31 mouse cellular contexts compared by ENCODE assay signal in the genomic region with DNA sequence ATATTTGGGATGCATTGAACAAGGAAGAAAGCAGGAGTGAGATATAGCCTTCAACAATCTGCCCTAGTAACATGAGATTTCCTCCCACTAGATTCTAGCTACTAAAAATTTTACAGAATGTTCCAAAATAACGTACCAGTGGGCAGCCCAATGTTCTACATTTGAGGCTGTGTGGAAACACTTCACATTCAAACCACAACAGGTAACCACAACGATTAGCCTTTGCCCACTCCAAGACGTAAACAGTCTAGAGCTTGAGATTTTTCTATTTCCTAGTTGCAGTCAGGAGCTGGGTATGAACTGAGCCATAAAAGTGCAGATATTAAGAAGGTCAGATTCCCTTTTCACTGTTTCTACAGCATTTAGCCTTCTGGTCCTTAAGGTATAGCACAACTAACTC. TPM values are rescaled to one million over a fixed set of nuclear protein-coding genes. Genes with fewer than 3 reads are reported as not detected.
A peak's percentile ranks its signal among the peaks of the same experiment; 100 is the strongest.
DNase-seq lines count a peak whose midpoint lies in the region; ATAC-seq lines count a peak whose summit lies in the region.
"Had no signal": no experiment of that assay in that cellular context is flagged by ENCODE, and none has a peak within 500 bp of the region (broad histone marks: within the 10 kb centered on the region; RNA-seq: fewer than 3 reads in every experiment).

No protein-coding gene starts in this region.

- ATAC-seq in heart, embryonic 12.5 days (ENCODE audit: insufficient number of reproducible peaks, low FRiP score), result no peak
- peak; percentile 57 for ATAC-seq in CD4-positive, CD25-positive, alpha-beta regulatory T cell, adult 4 months
- ATAC-seq in hematopoietic stem cell, adult 5-6 weeks (replicated peaks in 1 of 2; ENCODE audit: insufficient read depth in 1 of 2, low FRiP score in 2 of 2, low TSS enrichment in 1 of 2, low read depth in 1 of 2, poor library complexity in 2 of 2, severe bottlenecking in 2 of 2), result peak; percentile 51 to 82
- ATAC-seq: forebrain, embryonic 14.5 days; hindbrain, embryonic 16.5 days; midbrain, embryonic 15.5 days had no signal

- H3K4me2 ChIP-seq in heart, embryonic 12.5 days, result no peak overlapping the region
- H3K4me2 ChIP-seq: limb, embryonic 15.5 days; lung, embryonic 14.5 days; midbrain, embryonic 15.5 days; neural tube, embryonic 13.5 days had no signal

- H3K4me3 ChIP-seq in heart, embryonic 12.5 days, result no peak overlapping the region
- H3K4me3 ChIP-seq: heart, adult 2 months; hindbrain, embryonic 10.5 days; left cerebral cortex, adult 2 months; limb, embryonic 15.5 days; midbrain, embryonic 15.5 days; myocyte; neural tube, embryonic 13.5 days had no signal

- peaks cover 4% of the 10 kb centered on the region for H3K9me3 ChIP-seq in heart, embryonic 12.5 days (replicated peaks)

- peaks cover 40% of the 10 kb centered on the region for H3K36me3 ChIP-seq in heart, embryonic 12.5 days
- H3K36me3 ChIP-seq: midbrain, embryonic 15.5 days had no signal

- intact Hi-C loops in heart, postnatal 10 days (cut with DNase I), result no loop called here

- peaks cover 19% of the 10 kb centered on the region for H3K4me1 ChIP-seq in heart, embryonic 12.5 days (replicated peaks)
- H3K4me1 ChIP-seq: hindbrain, embryonic 10.5 days; midbrain, embryonic 15.5 days; neural tube, embryonic 13.5 days had no signal

- DNase-seq in heart, postnatal 10 days, result no peak
- DNase-seq in 416B (ENCODE audit: low read depth), result peak; percentile 75
- no peak for DNase-seq in urinary bladder, adult 18-20 months (ENCODE audit: low spot score in 2 of 2)
- DNase-seq in lung, postnatal 25 days (ENCODE audit: low spot score), result no peak
- no peak for DNase-seq in spleen, postnatal 10 days (ENCODE audit: low spot score in 2 of 2)
- DNase-seq: adrenal gland, postnatal 25 days; B cell, adult 2 months; cerebellum, adult 11 months; cerebellum, postnatal 14 days; gastrocnemius, postnatal 10 days; heart, adult 2 months; kidney, adult 11 months; layer of hippocampus, adult 9-11 months; lung, embryonic 14.5 days; lung, postnatal 36 days; retina, postnatal 1 day; thymus, adult 18-20 months; thymus, postnatal 4 days had no signal

- H3K27ac ChIP-seq in heart, embryonic 12.5 days (ENCODE audit: poor library complexity, severe bottlenecking), result 0 out of 2 replicates have a peak overlapping the region, but pooled peaks have one; percentile 5
- H3K27ac ChIP-seq: heart, adult 2 months; hindbrain, embryonic 10.5 days; kidney, postnatal 0 days; left cerebral cortex, adult 2 months; limb, embryonic 15.5 days; liver, embryonic 14.5 days; midbrain, embryonic 15.5 days; neural tube, embryonic 13.5 days had no signal

- no peak overlapping the region for H3K9ac ChIP-seq in heart, embryonic 12.5 days
- H3K9ac ChIP-seq: limb, embryonic 15.5 days; liver, embryonic 14.5 days; lung, embryonic 14.5 days; midbrain, embryonic 15.5 days; neural tube, embryonic 13.5 days had no signal

- WGBS in heart, embryonic 12.5 days, result 83% methylated on average over 3 of the region's 3 CpGs

- no peaks in the 10 kb centered on the region for H3K27me3 ChIP-seq in heart, embryonic 12.5 days (replicated peaks)
- H3K27me3 ChIP-seq: limb, embryonic 15.5 days; midbrain, embryonic 15.5 days; neural tube, embryonic 13.5 days had no signal

RNA-seq across cellular contexts. Expression of gene Arid5b, which starts 56.5 kb away (rescaled TPM):
- polyA plus RNA-seq in heart, embryonic 12.5 days (2016; fragmentation: Nextera tagmentation; extraction: Ambion mirVana), result 18.9 and 19.3 TPM in 2 replicates
- 10 to 100 TPM; 26.5 to 29.4 TPM for total RNA-seq in heart, postnatal 10 days (2021)
- 10 to 100 TPM; 63.9 to 78.6 TPM for polyA plus RNA-seq in CD4-positive, CD25-positive, alpha-beta regulatory T cell, adult 4 months (2017; shearing (Covaris generic))
- total RNA-seq in hematopoietic stem cell, adult 5-6 weeks (2017), result 12.5 and 13.8 TPM in 2 replicates
